Mouse (Mus musculus) adrenal gland, adult 18-20 months (tissue): Measurements from ENCODE around the gene Cyfip2. TPM values are rescaled to one million over a fixed set of nuclear protein-coding genes. Genes with fewer than 3 reads are reported as not detected.
A peak's percentile ranks its signal among the peaks of the same experiment; 100 is the strongest.

Experiments
- DNase-seq, 2 experiments: peaks; one replicate each; pipeline ENCODE4 v3.0.0; 2021 to 2022; ENCODE audit warnings: low spot score in 2 of 2
- long read RNA-seq, 2 experiments: library from polyadenylated mRNA; stranded (forward); transcript quantifications; one replicate each; pipeline ENCODE4 v2.0.0; 2021
- total RNA-seq, 2 experiments: library from RNA; stranded (reverse); gene quantifications; 1 replicate in 1 of 2; 2 replicates in 1 of 2; pipeline ENCODE4 v1.2.3; 2021

Cyfip2 gene
- total RNA-seq, result 10 to 100 TPM; 55.9 to 77.0 TPM
- long read RNA-seq, experiment 1, full-length matches to known transcripts, result 7 of 17 reads
- long read RNA-seq, experiment 1, partial matches to known transcripts, result 8 of 17 reads
- long read RNA-seq, experiment 1, other reads (novel, unspliced or antisense), result 2 of 17 reads
- long read RNA-seq, experiment 2, full-length matches to known transcripts, result 6 of 37 reads
- long read RNA-seq, experiment 2, partial matches to known transcripts, result 22 of 37 reads
- long read RNA-seq, experiment 2, other reads (novel, unspliced or antisense), result 9 of 37 reads

- DNase-seq, result no peak
These were observed at the start of gene Cyfip2 for GRCm38 (mm10) chr11:46312523-46313035. Gene Cyfip2 (minus strand): TSS chr11:46312859.

DNA sequence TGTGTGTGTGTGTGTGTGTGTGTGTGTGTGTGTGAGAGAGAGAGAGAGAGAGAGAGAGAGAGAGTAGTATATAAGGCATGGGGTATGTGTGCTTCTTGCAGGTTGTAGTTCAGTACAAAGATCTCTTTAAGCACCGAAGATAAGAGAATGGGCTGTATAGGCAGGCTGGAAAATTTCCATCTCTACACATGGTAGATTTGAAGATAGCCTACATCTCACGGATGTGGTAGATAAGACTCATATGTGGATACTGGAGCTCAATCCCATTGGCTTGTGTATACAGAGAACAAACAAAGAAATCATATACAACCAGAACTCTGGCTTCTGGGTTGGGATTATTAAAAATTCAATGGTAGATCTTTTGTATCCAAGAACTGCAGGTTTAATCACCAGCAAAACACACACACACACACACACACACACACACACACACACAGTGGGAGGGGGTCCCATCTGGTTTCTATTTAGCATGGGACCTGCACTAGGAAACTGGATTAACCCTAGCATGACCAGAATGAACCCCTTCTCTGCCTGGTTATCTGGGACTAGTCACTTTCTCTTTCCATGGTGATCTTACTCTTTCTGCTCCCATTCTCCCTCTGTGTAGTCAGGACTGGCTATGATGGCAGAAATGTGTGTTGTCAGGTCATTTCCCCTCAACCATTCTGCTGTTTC lies 48.5 kb upstream of the Cyfip2 start:
- DNase-seq, result no peak

GRCm38 (mm10) chr11:46358369-46358768 lies 45.7 kb upstream of the Cyfip2 start:
- no peak for DNase-seq

DNA sequence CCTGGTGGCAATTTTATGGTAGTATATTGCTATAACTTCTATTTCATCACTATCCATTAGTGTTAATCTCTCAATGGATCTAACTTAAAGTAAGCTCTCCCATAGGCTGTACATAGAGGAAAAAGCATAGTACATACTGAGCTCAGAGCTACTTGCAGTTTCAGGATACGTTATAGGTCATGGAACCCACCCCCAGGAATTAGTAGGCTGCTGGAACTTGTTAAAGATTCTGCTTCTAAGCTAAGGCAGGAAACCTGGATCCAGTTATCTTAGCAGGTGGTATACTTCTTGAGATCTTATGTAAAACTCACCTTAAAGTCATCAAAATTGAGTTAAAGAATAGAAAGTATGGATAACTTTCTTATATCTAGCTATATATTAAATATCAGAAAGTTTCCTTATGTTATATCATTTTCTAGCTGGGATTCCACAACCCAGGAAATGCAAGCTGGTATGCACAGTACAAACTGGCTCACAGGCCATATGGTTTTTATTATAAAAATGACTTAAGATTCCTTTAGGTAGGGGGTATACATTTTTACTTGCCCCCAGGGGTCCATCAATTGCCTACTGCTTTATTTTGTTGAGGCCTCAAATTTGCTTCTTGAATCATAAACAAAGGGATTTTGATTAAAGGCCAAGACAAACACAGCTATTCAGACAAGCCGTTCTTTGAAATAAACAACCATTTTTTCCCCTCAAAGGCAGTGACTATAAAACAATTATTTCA lies 37.2 kb upstream of the Cyfip2 start:
- no peak for DNase-seq

DNA sequence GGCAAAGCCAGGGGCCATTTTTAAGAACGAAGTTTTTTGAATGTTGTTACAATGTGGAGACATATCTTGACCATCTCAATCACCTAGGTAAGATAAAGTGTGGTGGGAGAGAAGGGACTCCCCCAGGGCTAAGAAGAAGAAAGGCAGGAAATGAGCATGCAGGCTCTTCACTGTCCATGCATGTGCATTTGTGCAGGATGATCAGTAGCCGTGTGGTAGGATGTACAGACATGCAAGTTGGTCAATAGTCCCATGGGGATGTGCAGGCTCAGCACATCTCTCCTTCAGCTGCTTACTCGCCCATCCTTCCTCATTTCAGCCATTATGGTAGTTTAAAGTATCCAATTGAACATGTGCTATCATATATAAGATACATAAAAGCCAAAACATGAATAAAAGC lies 35.8 kb upstream of the Cyfip2 start:
- DNase-seq, result no peak

- DNase-seq, result no peak
These were observed 35.1 kb upstream of the Cyfip2 start for GRCm38 (mm10) chr11:46347756-46348155.

DNA sequence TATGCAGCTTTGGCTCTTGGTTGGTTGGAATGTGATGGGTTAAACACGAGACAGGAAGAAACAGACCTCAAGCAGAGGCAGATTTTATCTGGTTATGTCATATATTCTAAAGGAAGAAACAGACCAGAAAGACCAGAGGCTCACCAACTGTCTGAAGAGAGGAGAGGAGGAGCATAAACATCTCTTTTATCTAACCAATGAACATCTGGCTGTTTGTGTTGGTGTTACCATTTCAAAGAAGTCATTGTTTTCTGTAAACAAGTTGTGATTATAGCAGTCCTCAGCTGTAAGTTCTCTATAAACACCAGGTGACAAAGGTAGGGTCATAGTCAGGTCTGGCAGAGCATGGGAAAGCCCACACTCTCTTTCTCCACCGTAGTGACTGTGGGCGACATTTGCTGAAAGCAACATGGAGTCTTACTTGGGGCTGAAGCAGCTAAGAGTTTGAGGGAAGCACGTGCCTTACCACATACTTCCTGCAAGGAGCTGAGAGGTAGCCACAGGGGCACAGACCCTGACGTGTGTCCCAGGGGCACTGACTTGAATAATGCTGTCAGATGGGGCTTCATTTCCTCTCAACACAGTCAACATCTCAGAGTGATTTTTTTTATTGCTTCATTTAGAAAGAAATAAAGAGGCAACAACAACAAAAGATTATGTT lies 31.4 kb upstream of the Cyfip2 start:
- no peak for DNase-seq

GRCm38 (mm10) chr11:46341960-46342359 lies 29.3 kb upstream of the Cyfip2 start:
- no peak for DNase-seq

DNA sequence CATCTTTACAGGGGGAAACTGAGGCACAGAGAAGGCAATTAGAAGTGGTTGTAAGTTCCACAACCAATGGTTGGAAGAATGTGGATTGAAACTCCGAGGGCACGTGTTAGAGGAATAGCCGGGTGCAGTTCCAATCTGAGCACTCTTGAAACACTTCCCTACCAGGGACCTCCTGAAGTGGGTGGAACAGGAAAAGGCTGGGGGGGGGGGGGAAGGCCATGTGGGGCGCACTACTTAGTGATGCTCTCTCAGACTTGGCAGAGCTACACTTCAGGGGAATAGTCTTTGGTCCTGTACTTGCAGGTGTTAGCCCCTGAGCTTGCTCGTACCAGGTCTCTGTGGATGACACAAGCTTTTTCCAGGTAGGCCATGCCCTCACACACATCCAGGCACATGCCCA lies 23.4 kb upstream of the Cyfip2 start:
- no peak for DNase-seq

DNA sequence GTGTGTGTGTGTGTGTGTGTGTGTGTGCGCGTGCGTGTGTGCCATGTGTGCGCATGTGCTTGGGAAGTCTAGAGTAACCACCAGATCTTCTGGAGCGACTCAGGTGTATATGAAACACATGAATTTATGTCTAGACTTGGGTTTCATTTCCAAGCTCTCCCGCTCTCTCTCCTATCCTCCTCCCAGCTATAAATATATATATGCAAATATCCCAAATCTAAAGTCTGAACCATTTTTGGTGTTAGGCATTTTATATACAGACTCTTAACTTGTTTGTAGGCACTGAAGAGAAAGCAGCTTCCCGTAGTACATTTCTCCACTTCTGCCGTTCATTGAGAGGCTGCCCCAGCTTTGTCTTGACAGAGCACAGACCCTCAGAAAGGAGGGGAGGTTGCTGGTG lies 19.6 kb upstream of the Cyfip2 start:
- no peak for DNase-seq

- DNase-seq, result peak in 1 of 2 experiments; percentile 32
These were observed 13.8 kb upstream of the Cyfip2 start for GRCm38 (mm10) chr11:46326271-46327015.

DNA sequence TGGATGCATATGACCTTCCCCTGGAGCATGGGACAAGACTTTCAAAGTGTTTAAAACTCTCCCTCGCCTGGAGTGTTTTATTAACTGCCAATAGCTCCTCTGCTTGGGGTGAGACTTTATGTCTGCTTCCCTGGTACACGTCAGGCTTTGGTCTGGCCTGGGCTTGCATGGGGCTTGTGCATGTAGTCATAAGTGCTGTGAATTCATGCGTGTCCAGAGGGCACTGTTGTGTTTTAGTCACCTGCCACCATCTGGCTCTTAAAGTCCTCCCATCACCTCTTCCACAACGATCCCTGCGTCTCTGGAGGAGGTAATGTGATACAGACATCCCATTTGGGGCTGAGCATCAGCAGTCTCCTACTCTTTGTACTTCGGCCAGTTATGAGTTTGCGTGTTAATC lies 8.9 kb upstream of the Cyfip2 start:
- no peak for DNase-seq

GRCm38 (mm10) chr11:46314534-46314933 lies 1.9 kb upstream of the Cyfip2 start:
- no peak for DNase-seq

DNA sequence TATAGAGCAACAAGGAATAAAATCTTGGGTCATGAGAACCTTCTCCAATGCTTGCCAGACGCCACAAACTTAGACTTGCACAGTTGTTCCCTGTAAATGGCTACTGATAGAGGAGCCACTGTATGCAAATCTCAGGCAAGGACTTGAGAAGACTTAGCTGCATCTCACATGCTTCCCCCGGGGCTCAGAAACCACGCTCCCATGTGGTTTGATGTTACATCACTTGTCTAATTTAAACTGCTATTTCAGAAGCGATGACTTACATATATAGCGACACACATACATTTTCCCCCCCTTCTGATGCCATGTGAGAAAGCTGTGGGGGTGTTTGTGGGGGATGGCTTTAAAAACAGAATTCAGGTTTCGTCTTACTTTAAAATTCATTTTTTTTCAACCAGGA lies 1.2 kb upstream of the Cyfip2 start:
- DNase-seq, result no peak

DNA sequence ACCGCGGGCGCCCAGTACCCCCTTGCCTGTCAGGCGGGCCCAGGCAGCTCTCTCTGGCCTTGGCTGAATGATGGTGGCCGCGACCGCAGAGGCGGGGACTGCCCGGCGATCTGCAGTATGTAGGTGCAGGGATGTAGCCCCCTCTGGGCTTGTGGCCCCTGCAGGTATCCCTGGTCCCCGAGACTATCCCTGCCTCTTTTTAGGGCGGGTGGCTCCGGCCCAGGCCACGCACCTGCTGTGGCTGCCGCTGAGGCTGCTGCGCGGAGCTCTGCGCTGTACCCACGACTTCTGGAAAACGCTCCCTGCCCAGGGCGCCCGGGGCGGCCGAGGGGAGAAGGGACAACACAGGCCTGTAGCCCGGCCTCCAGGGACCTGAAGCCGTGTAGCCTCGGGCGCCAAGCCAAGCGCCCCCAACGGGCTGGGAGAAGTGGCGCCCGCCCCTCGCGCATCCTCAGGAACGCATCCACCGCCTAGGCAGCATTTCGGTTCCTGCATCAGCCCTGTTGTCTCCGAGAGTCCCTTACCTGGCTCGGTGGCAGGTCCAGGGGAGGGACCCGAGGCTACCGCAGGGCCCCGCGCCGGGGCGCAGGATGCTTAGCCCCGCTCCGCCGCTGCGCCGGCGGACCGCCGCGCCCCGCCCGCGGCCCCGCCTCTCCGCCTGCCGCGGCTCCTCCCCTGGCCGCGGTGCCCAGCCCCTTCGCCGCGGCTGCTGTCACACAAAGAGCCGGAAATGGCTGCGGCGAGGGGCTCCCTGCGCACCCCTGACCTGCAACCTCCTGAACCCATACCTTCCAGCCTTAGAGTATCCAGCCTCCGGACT lies 746 bp downstream of the Cyfip2 start:
- DNase-seq, result peak; percentile 57 to 61

- peak in 1 of 2 experiments; percentile 28 for DNase-seq
These were observed 1.4 kb downstream of the Cyfip2 start for GRCm38 (mm10) chr11:46311181-46311702.

DNA sequence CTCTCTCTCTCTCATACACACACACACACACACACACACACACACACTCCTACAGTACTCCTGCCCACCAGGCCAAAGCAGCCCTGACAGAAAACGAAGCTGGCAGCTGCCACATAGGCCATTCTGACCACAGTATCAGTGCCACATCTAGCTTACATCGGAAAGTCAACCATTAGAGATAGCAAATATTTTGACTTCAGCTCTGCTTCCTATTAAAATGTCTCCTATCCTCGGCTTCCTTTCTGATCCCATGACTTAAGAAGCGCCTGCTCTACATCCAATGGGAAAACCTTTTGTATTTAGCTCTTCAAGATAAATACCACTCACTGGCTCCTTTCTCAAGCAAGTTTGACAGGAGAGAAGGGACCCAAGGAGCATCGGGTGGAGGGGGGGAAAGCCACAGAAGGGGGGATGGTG lies 2.0 kb downstream of the Cyfip2 start:
- no peak for DNase-seq

- DNase-seq, result no peak
These were observed 2.7 kb downstream of the Cyfip2 start for GRCm38 (mm10) chr11:46309808-46310555.
